Mouse (Mus musculus) thymus, adult 2 months (tissue): ENCODE data around the gene Mid1.
"Not testable (repeated sequence)": the region's sequence is repeated elsewhere in the genome, so short reads cannot be mapped to it uniquely, and the experiment has no call there.

Experiments
- CTCF ChIP-seq: fragments of 200-500 bp; IDR thresholded peaks from 2 replicates; pipeline ENCODE4 v1.5.1; 2012; ENCODE audit warnings: mild to moderate bottlenecking, control low read depth, low read length, moderate library complexity, borderline replicate concordance; ENCODE audit not compliant: control insufficient read depth, poor library complexity, insufficient read depth; ENCODE audit errors: extremely low read depth
- POLR2A ChIP-seq: fragments of 200-500 bp; IDR thresholded peaks from 2 replicates; pipeline ENCODE4 v1.6.1; 2012; ENCODE audit warnings: mild to moderate bottlenecking, low read length, control low read depth, moderate library complexity; ENCODE audit not compliant: control insufficient read depth, poor library complexity, insufficient read depth; ENCODE audit errors: extremely low read depth

DNA sequence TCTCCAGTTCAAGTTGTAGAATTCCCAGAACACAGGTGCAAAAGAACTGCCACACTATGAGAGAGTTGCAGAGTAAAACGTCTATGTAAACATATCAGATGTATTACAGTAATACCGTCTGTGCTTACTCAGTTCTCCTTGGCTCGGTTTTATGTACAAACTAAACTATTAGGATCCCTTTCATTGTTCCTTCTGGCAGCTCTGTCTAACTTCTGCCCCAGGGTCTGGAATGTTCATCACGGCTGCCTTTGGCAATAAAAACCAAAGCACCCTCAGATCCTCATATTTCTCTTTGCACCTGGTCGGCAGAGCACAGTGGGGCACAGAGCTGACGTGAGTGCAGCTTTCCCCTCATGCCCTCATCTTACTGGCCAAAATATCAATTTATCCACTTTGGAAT lies 290.0 kb downstream of the Mid1 start:
- not testable (repeated sequence) for TF ChIP-seq CTCF, POLR2A
